8 mouse cellular contexts compared by ENCODE assay signal in the genomic region with DNA sequence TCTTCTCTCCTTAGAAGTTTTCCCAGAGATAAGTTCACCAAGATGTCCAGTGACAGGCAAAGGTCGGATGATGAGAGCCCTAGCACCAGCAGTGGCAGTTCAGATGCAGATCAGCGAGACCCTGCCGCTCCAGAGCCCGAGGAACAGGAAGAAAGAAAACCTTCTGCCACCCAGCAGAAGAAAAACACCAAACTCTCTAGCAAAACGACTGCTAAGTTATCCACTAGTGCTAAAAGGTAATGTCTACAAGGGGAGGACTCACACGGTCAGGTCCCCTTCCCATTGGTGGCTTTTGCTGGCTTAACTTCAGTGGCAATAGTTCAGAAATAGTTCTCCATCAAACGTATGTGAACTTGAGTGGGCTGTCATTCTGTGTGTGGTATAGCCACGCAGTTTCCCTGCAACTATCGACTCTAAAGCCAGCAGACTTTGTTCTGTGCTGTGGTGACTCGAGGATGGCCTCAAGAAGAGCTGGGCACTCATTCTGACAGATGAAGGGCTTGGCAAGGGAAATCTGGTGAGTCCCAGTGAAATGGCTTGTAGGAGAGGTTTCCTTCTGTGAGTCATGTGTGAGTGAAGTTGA. TPM values are rescaled to one million over a fixed set of nuclear protein-coding genes. Genes with fewer than 3 reads are reported as not detected.
DNase-seq lines count a peak whose midpoint lies in the region; ATAC-seq lines count a peak whose summit lies in the region.

No protein-coding gene starts in this region.

- H3K4me3 ChIP-seq in kidney, embryonic 16.5 days (ENCODE audit: low read length), result peak overlapping the region; percentile 81
- peak overlapping the region; percentile 78 for H3K4me3 ChIP-seq in intestine, embryonic 14.5 days (ENCODE audit: low read depth, low read length)
- peak overlapping the region; percentile 87 for H3K4me3 ChIP-seq in midbrain, embryonic 15.5 days

- H3K4me2 ChIP-seq in kidney, embryonic 16.5 days (replicated peaks; ENCODE audit: low read depth, low read length), result peak overlapping the region; percentile 79
- peak overlapping the region; percentile 84 for H3K4me2 ChIP-seq in intestine, embryonic 14.5 days (ENCODE audit: low read length)
- H3K4me2 ChIP-seq in midbrain, embryonic 15.5 days, result peak overlapping the region; percentile 72

- 0 out of 2 replicates have a peak, but pooled peaks cover 2% of the 10 kb centered on the region for H3K36me3 ChIP-seq in kidney, embryonic 16.5 days (ENCODE audit: insufficient read depth, low read length)
- peaks cover 9% of the 10 kb centered on the region; the same call in 1 of the 2 replicates for H3K36me3 ChIP-seq in intestine, embryonic 14.5 days (ENCODE audit: control insufficient read depth, insufficient read depth, low read length)
- H3K36me3 ChIP-seq in midbrain, embryonic 15.5 days (replicated peaks), result no peaks in the 10 kb centered on the region

- no peak for ATAC-seq in kidney, embryonic 16.5 days (ENCODE audit: low FRiP score, low TSS enrichment)
- peak; percentile 27 for ATAC-seq in erythroblast, adult 5-6 weeks (replicated peaks; ENCODE audit: low FRiP score, poor library complexity, severe bottlenecking)
- ATAC-seq in intestine, embryonic 14.5 days (replicated peaks; ENCODE audit: low FRiP score, low TSS enrichment, low read depth), result no peak
- no peak for ATAC-seq in midbrain, embryonic 15.5 days (replicated peaks)

- no peak for DNase-seq in kidney, adult 11 months
- peak; percentile 44 for DNase-seq in adipocyte (ENCODE audit: low spot score)
- DNase-seq in intestine, embryonic 14.5 days (ENCODE audit: low spot score), result no peak
- DNase-seq in thymus, postnatal 4 days, result peak; percentile 60
- DNase-seq in spleen, postnatal 4 days (ENCODE audit: low spot score in 2 of 2), result no peak

- H3K27ac ChIP-seq in kidney, embryonic 16.5 days (ENCODE audit: low read length), result peak overlapping the region; percentile 1; the same call in 1 of the 2 replicates
- H3K27ac ChIP-seq in intestine, embryonic 14.5 days (ENCODE audit: low read depth), result peak overlapping the region; percentile 99
- H3K27ac ChIP-seq in midbrain, embryonic 15.5 days, result peak overlapping the region; percentile 98

- no peaks in the 10 kb centered on the region for H3K9me3 ChIP-seq in kidney, embryonic 16.5 days (ENCODE audit: low read length)
- H3K9me3 ChIP-seq in intestine, embryonic 14.5 days (ENCODE audit: control insufficient read depth, low read length), result no peaks in the 10 kb centered on the region
- H3K9me3 ChIP-seq in midbrain, embryonic 15.5 days, result no peaks in the 10 kb centered on the region

- peak overlapping the region; percentile 99 for H3K9ac ChIP-seq in kidney, embryonic 16.5 days (replicated peaks; ENCODE audit: low read length)
- H3K9ac ChIP-seq in intestine, embryonic 14.5 days (ENCODE audit: low read length), result peak overlapping the region; percentile 98
- H3K9ac ChIP-seq in midbrain, embryonic 15.5 days, result peak overlapping the region; percentile 97

- 5% methylated on average over 10 of the region's 10 CpGs for WGBS in kidney, embryonic 16.5 days
- 10% methylated on average over 10 of the region's 10 CpGs for WGBS in intestine, embryonic 14.5 days
- 2% methylated on average over 10 of the region's 10 CpGs for WGBS in midbrain, embryonic 15.5 days

- no peaks in the 10 kb centered on the region for H3K27me3 ChIP-seq in kidney, embryonic 16.5 days (ENCODE audit: insufficient read depth, low read length)
- H3K27me3 ChIP-seq in intestine, embryonic 14.5 days (replicated peaks; ENCODE audit: control insufficient read depth, insufficient read depth, low read length), result no peaks in the 10 kb centered on the region
- no peaks in the 10 kb centered on the region for H3K27me3 ChIP-seq in midbrain, embryonic 15.5 days (replicated peaks)

- peaks cover 47% of the 10 kb centered on the region for H3K4me1 ChIP-seq in kidney, embryonic 16.5 days (ENCODE audit: insufficient read depth, low read length)
- peaks cover 25% of the 10 kb centered on the region for H3K4me1 ChIP-seq in intestine, embryonic 14.5 days (replicated peaks; ENCODE audit: control insufficient read depth, insufficient read depth, low read length)
- H3K4me1 ChIP-seq in midbrain, embryonic 15.5 days, result peaks cover 37% of the 10 kb centered on the region

RNA-seq across cellular contexts. Expression of a gene that starts 2.6 kb away (rescaled TPM):
- polyA plus RNA-seq in kidney, embryonic 16.5 days (2015; fragmentation: Nextera tagmentation; extraction: Ambion mirVana), result 148 and 159 TPM in 2 replicates
- 41.1 and 50.2 TPM in 2 replicates for total RNA-seq in erythroblast, adult 5-6 weeks (2015; ENCODE audit: low replicate concordance)
- 51.5 and 63.1 TPM in 2 replicates for total RNA-seq in erythroblast, adult 5-6 weeks (2017; ENCODE audit: low replicate concordance)
- polyA plus RNA-seq in intestine, embryonic 14.5 days (2014; fragmentation: Nextera tagmentation; extraction: Ambion mirVana), result 126 and 138 TPM in 2 replicates
- 268 and 294 TPM in 2 replicates for polyA plus RNA-seq in midbrain, embryonic 15.5 days (2015; fragmentation: Nextera tagmentation; extraction: Ambion mirVana)

Comparison
In these comparisons a context has a peak if more than half of its experiments do, and no peak if none do; other contexts are left out.
1. H3K27ac ChIP-seq: peak in every context shown above with its lines; median percentile 99 in intestine, embryonic 14.5 days; 98 in midbrain, embryonic 15.5 days; 1 in kidney, embryonic 16.5 days.
2. DNase-seq: peak in adipocyte (single experiment) and thymus, postnatal 4 days (single experiment); none in kidney, adult 11 months (single experiment), intestine, embryonic 14.5 days (single experiment) and spleen, postnatal 4 days (0 of 2).
3. Peak in every context shown above with its lines, with median percentiles within 50 percentile points of each other: H3K4me2 ChIP-seq, H3K4me3 ChIP-seq and H3K9ac ChIP-seq.